In the genomic region with DNA sequence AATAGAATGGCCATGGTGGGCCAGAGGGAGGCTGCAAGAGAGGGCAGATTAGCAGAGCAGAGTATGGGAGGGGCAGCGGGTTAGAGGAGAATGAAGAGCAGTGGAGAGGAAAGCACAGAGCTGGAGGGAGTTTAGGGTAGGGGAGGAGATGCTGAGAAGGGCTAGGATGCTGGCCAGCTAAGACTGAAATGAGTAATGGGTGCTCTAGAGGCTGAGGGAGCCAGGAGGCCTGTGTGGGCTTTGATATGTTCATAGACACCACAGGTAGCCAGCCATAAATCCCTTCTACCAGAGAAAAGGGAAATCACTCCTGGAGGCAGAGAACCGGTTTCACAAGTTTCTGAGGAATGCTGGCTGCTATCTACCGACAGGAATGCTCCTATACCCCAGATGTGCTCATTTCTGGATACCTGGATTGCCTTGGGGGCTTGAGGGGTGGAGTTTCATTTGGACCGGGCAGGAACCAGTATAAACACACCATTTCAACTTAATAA, we compare ENCODE assay signal across 8 mouse cellular contexts. TPM values are rescaled to one million over a fixed set of nuclear protein-coding genes. Genes with fewer than 3 reads are reported as not detected.
DNase-seq lines count a peak whose midpoint lies in the region; ATAC-seq and TF ChIP-seq lines count a peak whose summit lies in the region.

No protein-coding gene starts in this region.

- H3K9ac ChIP-seq in intestine, embryonic 15.5 days, result no peak overlapping the region
- no peak overlapping the region for H3K9ac ChIP-seq in lung, postnatal 0 days (replicated peaks; ENCODE audit: low read depth)

- ATAC-seq in intestine, embryonic 15.5 days, result peak; percentile 86
- ATAC-seq in lung, postnatal 0 days, result peak; percentile 70

- no peak for DNase-seq in cerebellum, adult 2 months
- no peak for DNase-seq in cerebellum, adult 9-10 months
- DNase-seq in brain, adult 2 months (ENCODE audit: low read depth, low spot score), result peak; percentile 46
- peak; percentile 61 for DNase-seq in lung, postnatal 0 days (ENCODE audit: low spot score)
- DNase-seq in right cerebral cortex, adult 18-20 months, result no peak
- DNase-seq in thymus, postnatal 14 days, result no peak
- DNase-seq in cerebellum, adult 11-12 months, result no peak

- 0 out of 2 replicates have a peak overlapping the region, but pooled peaks have one; percentile 11 for H3K27ac ChIP-seq in cerebellum, adult 2 months (ENCODE audit: insufficient read depth, low read length)
- peak overlapping the region; percentile 27; the same call in 1 of the 2 replicates for H3K27ac ChIP-seq in intestine, embryonic 15.5 days
- H3K27ac ChIP-seq in lung, postnatal 0 days (ENCODE audit: low read length), result peak overlapping the region; percentile 72

- no peak overlapping the region for H3K4me3 ChIP-seq in cerebellum, adult 2 months (replicated peaks; ENCODE audit: insufficient read depth, low read depth, low read length)
- no peak overlapping the region for H3K4me3 ChIP-seq in intestine, embryonic 15.5 days (replicated peaks)
- H3K4me3 ChIP-seq in lung, postnatal 0 days (ENCODE audit: low read depth, low read length), result peak overlapping the region; percentile 19; the same call in 1 of the 2 replicates

- peak overlapping the region; percentile 39; the same call in 1 of the 2 replicates for H3K4me2 ChIP-seq in intestine, embryonic 15.5 days (replicated peaks)
- H3K4me2 ChIP-seq in lung, postnatal 0 days (replicated peaks; ENCODE audit: low read depth, low read length), result peak overlapping the region; percentile 39

- H3K36me3 ChIP-seq in intestine, embryonic 15.5 days, result no peaks in the 10 kb centered on the region
- no peaks in the 10 kb centered on the region for H3K36me3 ChIP-seq in lung, postnatal 0 days (ENCODE audit: insufficient read depth, low read length)

- TF ChIP-seq POLR2A in cerebellum, adult 2 months (IDR thresholded peaks at IDR 0.05; ENCODE audit: borderline replicate concordance, insufficient read depth, low read length), result no peak

- H3K9me3 ChIP-seq in intestine, embryonic 15.5 days, result no peaks in the 10 kb centered on the region
- H3K9me3 ChIP-seq in lung, postnatal 0 days (ENCODE audit: low read length), result no peaks in the 10 kb centered on the region

- H3K27me3 ChIP-seq in cerebellum, adult 2 months (ENCODE audit: control insufficient read depth, insufficient read depth, low read length), result no peaks in the 10 kb centered on the region
- no peaks in the 10 kb centered on the region for H3K27me3 ChIP-seq in intestine, embryonic 15.5 days (replicated peaks)
- H3K27me3 ChIP-seq in lung, postnatal 0 days (replicated peaks; ENCODE audit: insufficient read depth, low read length), result no peaks in the 10 kb centered on the region

- H3K4me1 ChIP-seq in cerebellum, adult 2 months (ENCODE audit: control insufficient read depth, insufficient read depth, low read length), result peaks cover 5% of the 10 kb centered on the region
- peaks cover 9% of the 10 kb centered on the region for H3K4me1 ChIP-seq in intestine, embryonic 15.5 days (replicated peaks)
- H3K4me1 ChIP-seq in lung, postnatal 0 days (ENCODE audit: insufficient read depth, low read depth, low read length), result peaks cover 15% of the 10 kb centered on the region; the same call in 1 of the 2 replicates

- no peak for TF ChIP-seq EP300 in lung, postnatal 0 days (IDR thresholded peaks at IDR 0.05)

- no peak for TF ChIP-seq CTCF in cerebellum, adult 2 months (IDR thresholded peaks at IDR 0.05; ENCODE audit: borderline replicate concordance, insufficient read depth, low read depth, low read length)
- TF ChIP-seq CTCF in lung, postnatal 0 days (IDR thresholded peaks at IDR 0.05), result no peak

- 28% methylated on average over 4 of the region's 4 CpGs for WGBS in cerebellum, adult 2 months
- 13% methylated on average over 4 of the region's 4 CpGs for WGBS in intestine, embryonic 15.5 days
- 17% methylated on average over 4 of the region's 4 CpGs for WGBS in lung, postnatal 0 days

RNA-seq across cellular contexts. Expression of gene Atl1, which starts 13.2 kb away (rescaled TPM):
- polyA plus RNA-seq in cerebellum, adult 2 months (2012; rRNA removed), result 79.9 and 85.5 TPM in 2 replicates
- polyA plus RNA-seq in intestine, embryonic 15.5 days (2015; fragmentation: Nextera tagmentation; extraction: Ambion mirVana), result 5.6 and 5.9 TPM in 2 replicates
- 2.9 and 4.8 TPM in 2 replicates for polyA plus RNA-seq in lung, postnatal 0 days (2015; fragmentation: Nextera tagmentation; extraction: Ambion mirVana)

RNA-seq across cellular contexts. Expression of gene Map4k5, which starts 13.8 kb away (rescaled TPM):
- polyA plus RNA-seq in cerebellum, adult 2 months (2012; rRNA removed), result 22.7 and 22.9 TPM in 2 replicates
- polyA plus RNA-seq in intestine, embryonic 15.5 days (2015; fragmentation: Nextera tagmentation; extraction: Ambion mirVana), result 22.0 and 25.4 TPM in 2 replicates
- polyA plus RNA-seq in lung, postnatal 0 days (2015; fragmentation: Nextera tagmentation; extraction: Ambion mirVana), result 20.6 and 22.9 TPM in 2 replicates

Comparison
In these comparisons a context has a peak if more than half of its experiments do, and no peak if none do; other contexts are left out.
1. DNase-seq: peak in brain, adult 2 months (single experiment) and lung, postnatal 0 days (single experiment); none in cerebellum, adult 2 months (0 of 2), cerebellum, adult 9-10 months (single experiment), right cerebral cortex, adult 18-20 months (single experiment), thymus, postnatal 14 days (single experiment) and cerebellum, adult 11-12 months (single experiment).
2. H3K27ac ChIP-seq: peak in every context shown above with its lines; median percentile 72 in lung, postnatal 0 days; 27 in intestine, embryonic 15.5 days; 11 in cerebellum, adult 2 months.
3. RNA of gene Atl1, which starts 13.2 kb away (polyA plus RNA-seq): 79.9 to 85.5 TPM in cerebellum, adult 2 months; 5.6 to 5.9 TPM in intestine, embryonic 15.5 days and 2.9 to 4.8 TPM in lung, postnatal 0 days; every median in the first group is over 10 times any median in the second.